Mouse (Mus musculus): Measurements from ENCODE around the gene Ndufc1.

DNA sequence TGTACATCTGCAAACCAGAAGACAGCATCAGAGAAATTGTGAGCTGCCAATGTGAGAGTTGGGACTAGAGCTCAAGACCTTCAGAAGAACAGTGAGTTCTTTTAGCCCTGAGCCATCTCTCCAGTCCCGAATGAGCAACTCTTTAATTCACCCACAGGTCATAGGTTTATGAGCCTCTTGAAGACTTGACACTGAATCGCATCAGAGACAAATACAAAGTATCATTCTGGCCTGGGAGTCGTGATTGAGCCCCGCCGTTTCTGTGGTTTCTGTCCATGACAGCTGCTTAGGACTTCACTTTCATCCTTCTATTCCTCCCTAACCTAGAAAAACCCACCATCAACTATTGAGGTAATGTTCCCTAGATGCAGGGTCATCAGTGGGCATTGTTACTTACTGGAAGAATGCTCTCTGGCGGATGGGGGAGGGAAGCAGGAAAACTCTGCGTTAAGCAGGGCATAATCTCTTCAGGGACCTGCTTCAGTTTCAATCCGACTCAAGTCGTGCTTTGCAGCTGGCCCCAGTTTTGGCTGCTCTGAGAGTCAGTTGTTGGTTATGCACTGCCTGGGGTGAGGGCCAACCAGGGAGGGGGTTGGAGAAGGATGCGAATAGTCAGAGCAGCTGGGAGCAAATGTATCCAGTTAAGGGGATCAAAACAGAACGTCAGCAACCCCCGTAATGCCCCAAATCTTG is 22.2 kb downstream of the Ndufc1 start:
- TF ChIP-seq CTCF (IDR thresholded peaks at IDR 0.05; ENCODE audit: control insufficient read depth, insufficient read depth, insufficient replicate concordance, low read depth, low read length) (no peak), POLR2A (IDR thresholded peaks at IDR 0.05; ENCODE audit: control insufficient read depth, low read depth, low read length) (no peak)
